Mouse (Mus musculus) layer of hippocampus, postnatal 36 days (tissue): ENCODE measurements around the gene Uck2. TPM values are rescaled to one million over a fixed set of nuclear protein-coding genes. Genes with fewer than 3 reads are reported as not detected.
A peak's percentile ranks its signal among the peaks of the same experiment; 100 is the strongest.

Experiments used
- DNase-seq, 2 experiments: peaks; one replicate each; pipeline ENCODE4 v3.0.0; 2022
- total RNA-seq, 2 experiments: library from RNA; stranded (reverse); gene quantifications; 2 replicates each; pipeline ENCODE4 v1.2.3; 2021

The Uck2 gene
- total RNA-seq, 2 experiments from 2014 or later = 38.1 to 39.7 TPM

- DNase-seq = peak; percentile 56 to 60
These were observed 1.5 kb downstream of the Uck2 start for GRCm38 (mm10) chr1:167283441-167284257.

GRCm38 (mm10) chr1:167282768-167283167, 2.4 kb downstream of the Uck2 start:
- DNase-seq = no peak

GRCm38 (mm10) chr1:167282112-167282511, 3.0 kb downstream of the Uck2 start:
- no peak for DNase-seq

GRCm38 (mm10) chr1:167280061-167280460, 5.1 kb downstream of the Uck2 start:
- no peak for DNase-seq

- no peak for DNase-seq
These were observed 5.9 kb downstream of the Uck2 start for GRCm38 (mm10) chr1:167279160-167279715.

- DNase-seq = no peak
These were observed 6.7 kb downstream of the Uck2 start for GRCm38 (mm10) chr1:167278395-167278794.

- no peak for DNase-seq
These were observed 10.3 kb downstream of the Uck2 start for GRCm38 (mm10) chr1:167274646-167275390.

GRCm38 (mm10) chr1:167273380-167274163, 11.5 kb downstream of the Uck2 start:
- DNase-seq = no peak

- no peak for DNase-seq
These were observed 13.3 kb downstream of the Uck2 start for GRCm38 (mm10) chr1:167271841-167272240.

- no peak for DNase-seq
These were observed 13.8 kb downstream of the Uck2 start for GRCm38 (mm10) chr1:167271304-167271703.

- no peak for DNase-seq
These were observed 14.6 kb downstream of the Uck2 start for GRCm38 (mm10) chr1:167270342-167271111.

- DNase-seq = peak; percentile 73 to 74
These were observed 15.3 kb downstream of the Uck2 start for GRCm38 (mm10) chr1:167269856-167270270.

GRCm38 (mm10) chr1:167269350-167269811, 15.7 kb downstream of the Uck2 start:
- no peak for DNase-seq

GRCm38 (mm10) chr1:167268360-167269063, 16.6 kb downstream of the Uck2 start:
- DNase-seq = no peak

GRCm38 (mm10) chr1:167266720-167267119, 18.4 kb downstream of the Uck2 start:
- no peak for DNase-seq

- no peak for DNase-seq
These were observed 19.8 kb downstream of the Uck2 start for GRCm38 (mm10) chr1:167265366-167265765.

- DNase-seq = no peak
These were observed 22.6 kb downstream of the Uck2 start for GRCm38 (mm10) chr1:167262489-167263041.

GRCm38 (mm10) chr1:167261750-167262149, 23.4 kb downstream of the Uck2 start:
- DNase-seq = no peak

GRCm38 (mm10) chr1:167259702-167260101, 25.4 kb downstream of the Uck2 start:
- DNase-seq = peak; percentile 64 to 69

GRCm38 (mm10) chr1:167256724-167257302, 28.3 kb downstream of the Uck2 start:
- DNase-seq = no peak
